Mouse (Mus musculus) midbrain, embryonic 12.5 days (tissue): Measurements from ENCODE around the gene Olfr512. TPM values are rescaled to one million over a fixed set of nuclear protein-coding genes. Genes with fewer than 3 reads are reported as not detected.

ENCODE experiments used
- ATAC-seq: fragments of 200-750 bp; cut with Nextera tagmentation; 2 replicates; pipeline ENCODE4 v1.8.0; 2017; ENCODE audit warnings: low read depth, moderate TSS enrichment, moderate library complexity; ENCODE audit not compliant: low FRiP score
- H3K27ac ChIP-seq: fragments of 300-500 bp; sonication (generic); replicated peaks from 2 replicates; pipeline ENCODE4 v1.5.1; 2016; ENCODE audit warnings: mild to moderate bottlenecking
- H3K27me3 ChIP-seq: fragments of 300-500 bp; sonication (generic); 2 replicates; pipeline ENCODE4 v1.6.1; 2016; ENCODE audit warnings: mild to moderate bottlenecking
- H3K36me3 ChIP-seq: fragments of 300-500 bp; sonication (generic); 2 replicates; pipeline ENCODE4 v1.6.1; 2016
- H3K4me1 ChIP-seq: fragments of 300-500 bp; sonication (generic); 2 replicates; pipeline ENCODE4 v1.6.1; 2016
- H3K4me2 ChIP-seq: fragments of 300-500 bp; sonication (generic); replicated peaks from 2 replicates; pipeline ENCODE4 v1.6.1; 2016; ENCODE audit warnings: mild to moderate bottlenecking, moderate library complexity
- H3K4me3 ChIP-seq: fragments of 300-500 bp; sonication (generic); 2 replicates; pipeline ENCODE4 v1.5.1; 2016; ENCODE audit warnings: mild to moderate bottlenecking
- H3K9ac ChIP-seq: fragments of 300-500 bp; sonication (generic); replicated peaks from 2 replicates; pipeline ENCODE4 v1.6.1; 2016; ENCODE audit warnings: mild to moderate bottlenecking, moderate library complexity
- H3K9me3 ChIP-seq: fragments of 300-500 bp; sonication (generic); 2 replicates; pipeline ENCODE4 v1.6.1; 2016; ENCODE audit warnings: mild to moderate bottlenecking
- WGBS: fragments of 180-500 bp; shearing (Covaris S2); methylation state at CpG from one replicate; pipeline ENCODE4 v1.1.7; 2016; 5-methylcytosine and 5-hydroxymethylcytosine counted together
- polyA plus RNA-seq: library from polyadenylated mRNA; unstranded; fragments of >200 nt; fragmentation: Nextera tagmentation; extraction: Ambion mirVana; gene quantifications from 2 replicates; pipeline ENCODE4 v1.2.1, GENCODE M21; 2016

The Olfr512 gene
- polyA plus RNA-seq: not detected in 2 replicates

- H3K4me3 ChIP-seq: no peak within 1 kb of the TSS
- no peak within 1 kb of the TSS for H3K9ac ChIP-seq
- ATAC-seq: no peak
- no peaks in the 10 kb centered on the region for H3K4me1 ChIP-seq
- H3K9me3 ChIP-seq: no peaks in the 10 kb centered on the region
- H3K27ac ChIP-seq: no peak within 1 kb of the TSS
- no peak within 1 kb of the TSS for H3K4me2 ChIP-seq
- no peaks in the 10 kb centered on the region for H3K27me3 ChIP-seq
- no peaks in the 10 kb centered on the region for H3K36me3 ChIP-seq
Observed at GRCm38 (mm10) chr7:108713020-108713419, at the start of gene Olfr512. Gene Olfr512, plus strand, starts transcription at chr7:108713320.

GRCm38 (mm10) chr7:108666118-108666517 lies 47.0 kb upstream of the Olfr512 start, which contains the start of gene Olfr510:
Gene Olfr510, plus strand, starts transcription at chr7:108666418.
- no peak within 1 kb of the TSS for H3K4me3 ChIP-seq
- 89% methylated on average over 1 of the region's 1 CpGs for WGBS

GRCm38 (mm10) chr7:108671058-108671457 lies 42.1 kb upstream of the Olfr512 start:
- H3K27ac ChIP-seq: no peak overlapping the region
- WGBS: 77% methylated on average over 1 of the region's 1 CpGs
- H3K36me3 ChIP-seq: no peaks in the 10 kb centered on the region
- no peaks in the 10 kb centered on the region for H3K27me3 ChIP-seq
- no peak overlapping the region for H3K9ac ChIP-seq
- no peak for ATAC-seq
- no peak overlapping the region for H3K4me2 ChIP-seq
- H3K4me1 ChIP-seq: no peaks in the 10 kb centered on the region
- no peaks in the 10 kb centered on the region for H3K9me3 ChIP-seq
- H3K4me3 ChIP-seq: no peak overlapping the region

More at GRCm38 (mm10) chr7:108666118-108666517, 47.0 kb upstream of the Olfr512 start, which contains the start of gene Olfr510:
- no peaks in the 10 kb centered on the region for H3K36me3 ChIP-seq
- no peaks in the 10 kb centered on the region for H3K27me3 ChIP-seq
- no peak within 1 kb of the TSS for H3K9ac ChIP-seq
- H3K4me1 ChIP-seq: no peaks in the 10 kb centered on the region
- ATAC-seq: no peak
- no peak within 1 kb of the TSS for H3K4me2 ChIP-seq
- no peak within 1 kb of the TSS for H3K27ac ChIP-seq
- H3K9me3 ChIP-seq: no peaks in the 10 kb centered on the region

GRCm38 (mm10) chr7:108678886-108679285 lies 34.2 kb upstream of the Olfr512 start:
- H3K9me3 ChIP-seq: no peaks in the 10 kb centered on the region
- no peak overlapping the region for H3K4me2 ChIP-seq
- H3K4me3 ChIP-seq: no peak overlapping the region
- no peak overlapping the region for H3K27ac ChIP-seq
- ATAC-seq: no peak
- 86% methylated on average over 4 of the region's 4 CpGs for WGBS
- no peaks in the 10 kb centered on the region for H3K27me3 ChIP-seq
- H3K36me3 ChIP-seq: no peaks in the 10 kb centered on the region
- H3K4me1 ChIP-seq: no peaks in the 10 kb centered on the region
- no peak overlapping the region for H3K9ac ChIP-seq

GRCm38 (mm10) chr7:108750673-108751072 lies 37.6 kb downstream of the Olfr512 start, which contains the start of gene Olfr513:
Gene Olfr513, plus strand, starts transcription at chr7:108750973.
- Histone ChIP-seq H3K4me2 (no peak within 1 kb of the TSS), H3K4me3 (no peak within 1 kb of the TSS), H3K4me1 (no peaks in the 10 kb centered on the region), H3K36me3 (no peaks in the 10 kb centered on the region), H3K27ac (no peak within 1 kb of the TSS), H3K9me3 (no peaks in the 10 kb centered on the region), H3K27me3 (no peaks in the 10 kb centered on the region), H3K9ac (no peak within 1 kb of the TSS)
- no peak for ATAC-seq
- WGBS: 74% methylated on average over 1 of the region's 1 CpGs

GRCm38 (mm10) chr7:108760411-108760810 lies 47.3 kb downstream of the Olfr512 start:
- no peak overlapping the region for H3K27ac ChIP-seq
- no peak overlapping the region for H3K4me3 ChIP-seq
- no peak overlapping the region for H3K4me2 ChIP-seq
- no peaks in the 10 kb centered on the region for H3K36me3 ChIP-seq
- H3K4me1 ChIP-seq: no peaks in the 10 kb centered on the region
- no peaks in the 10 kb centered on the region for H3K27me3 ChIP-seq
- no peak for ATAC-seq
- H3K9me3 ChIP-seq: no peaks in the 10 kb centered on the region
- WGBS: 26% methylated on average over 3 of the region's 3 CpGs
- H3K9ac ChIP-seq: no peak overlapping the region

Other genes with a start within 250 kb of the Olfr512 start
- gene Olfr498, start 248.0 kb upstream of the Olfr512 start, polyA plus RNA-seq: not detected in 2 replicates
- gene Olfr502, start 188.3 kb upstream of the Olfr512 start, polyA plus RNA-seq: not detected in 2 replicates
- gene Olfr503, start 168.8 kb upstream of the Olfr512 start, polyA plus RNA-seq: not detected in 2 replicates
- not detected in 2 replicates for gene Olfr504, start 147.5 kb upstream of the Olfr512 start, polyA plus RNA-seq
- not detected in 2 replicates for gene Olfr506, start 102.5 kb upstream of the Olfr512 start, polyA plus RNA-seq
- not detected in 2 replicates for gene Olfr507, start 91.5 kb upstream of the Olfr512 start, polyA plus RNA-seq
- gene Olfr508, start 83.3 kb upstream of the Olfr512 start, polyA plus RNA-seq: not detected in 2 replicates
- gene Olfr509, start 61.4 kb upstream of the Olfr512 start, polyA plus RNA-seq: not detected in 2 replicates
- not detected in 2 replicates for gene Olfr510, start 46.9 kb upstream of the Olfr512 start, polyA plus RNA-seq
- gene Olfr513, start 37.7 kb downstream of the Olfr512 start, polyA plus RNA-seq: not detected in 2 replicates
- gene Olfr514, start 112.7 kb downstream of the Olfr512 start, polyA plus RNA-seq: not detected in 2 replicates
- gene Olfr516, start 137.2 kb downstream of the Olfr512 start, polyA plus RNA-seq: not detected in 2 replicates
- gene Olfr517, start 159.1 kb downstream of the Olfr512 start, polyA plus RNA-seq: not detected in 2 replicates
- gene Olfr518, start 171.7 kb downstream of the Olfr512 start, polyA plus RNA-seq: not detected in 2 replicates
- not detected in 2 replicates for gene Olfr519, start 181.1 kb downstream of the Olfr512 start, polyA plus RNA-seq
- gene Nlrp10, start 216.9 kb downstream of the Olfr512 start, polyA plus RNA-seq: 0.06 TPM in 1 of 2 replicates, not detected in the other
- 77.9 and 86.2 TPM in 2 replicates for gene Eif3f, start 221.1 kb downstream of the Olfr512 start, polyA plus RNA-seq
- gene Tub, start 237.0 kb downstream of the Olfr512 start, polyA plus RNA-seq: 26.2 and 31.8 TPM in 2 replicates